Mouse (Mus musculus) kidney, postnatal 10 days (tissue): ENCODE measurements around the gene Myf5.

ENCODE experiments used
- DNase-seq: peaks from one replicate; pipeline ENCODE4 v3.0.0; 2021; ENCODE audit warnings: mixed read lengths

Myf5 gene

DNA sequence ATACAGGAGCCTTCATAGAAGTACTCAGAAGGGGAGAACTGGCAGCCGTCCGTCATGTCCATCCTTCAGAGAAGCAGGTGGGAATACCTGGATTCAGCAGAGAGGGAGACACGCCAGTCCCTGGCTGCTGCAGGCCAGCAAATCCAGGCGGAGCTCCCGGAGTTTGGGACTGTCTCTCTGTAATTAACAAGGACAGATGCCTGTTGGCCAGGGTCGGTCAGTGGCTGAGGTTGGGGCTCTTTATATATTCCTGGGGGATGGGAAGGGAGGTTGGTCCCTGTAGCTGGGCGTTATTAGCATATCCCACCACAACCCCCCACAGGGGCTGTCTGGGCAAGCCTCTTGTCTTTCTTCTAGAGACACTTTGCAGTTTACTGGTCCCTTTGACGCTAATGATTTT lies at the start of gene Myf5:
Myf5 (minus strand) TSS at position 265 of the 400 bp plus-strand sequence.
- DNase-seq, result no peak

DNA sequence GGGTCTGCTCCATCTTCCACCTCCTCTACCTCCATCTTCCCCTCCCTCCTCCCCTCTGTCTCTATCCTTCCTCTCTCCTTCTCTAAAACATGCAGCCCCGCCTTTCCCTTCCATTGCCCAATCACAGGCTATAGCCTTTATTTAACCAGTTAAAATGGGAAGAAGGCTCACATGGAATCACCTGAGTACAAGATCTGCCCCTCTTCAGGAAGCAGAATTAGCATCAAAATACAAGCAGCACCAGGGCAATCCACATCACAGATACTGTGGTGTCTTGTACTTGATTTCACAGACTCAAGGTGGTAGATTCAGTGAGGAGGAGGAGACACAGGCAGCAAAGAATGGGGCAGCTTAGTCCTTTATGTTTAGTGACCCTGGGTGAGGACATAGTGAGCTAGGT lies 42.8 kb upstream of the Myf5 start:
- no peak for DNase-seq

DNA sequence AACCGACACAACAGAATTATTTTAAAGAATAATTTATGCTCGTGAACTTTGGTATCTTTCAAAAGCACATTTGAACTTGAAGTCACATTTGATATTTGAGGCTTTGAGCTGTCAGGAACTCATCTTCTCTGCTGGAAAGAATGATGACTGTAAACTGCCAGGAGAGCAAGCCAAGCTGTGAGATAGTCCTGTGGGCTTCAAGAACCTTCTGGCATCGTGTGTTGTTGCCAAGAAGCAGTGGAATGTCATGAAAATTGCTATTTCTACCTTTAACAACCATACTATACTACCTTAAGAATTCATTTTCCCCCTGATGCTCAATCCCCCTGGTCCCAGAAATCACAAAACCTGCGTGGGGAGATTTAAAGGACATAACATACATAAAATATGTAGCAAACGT lies 33.3 kb upstream of the Myf5 start:
- DNase-seq, result no peak

DNA sequence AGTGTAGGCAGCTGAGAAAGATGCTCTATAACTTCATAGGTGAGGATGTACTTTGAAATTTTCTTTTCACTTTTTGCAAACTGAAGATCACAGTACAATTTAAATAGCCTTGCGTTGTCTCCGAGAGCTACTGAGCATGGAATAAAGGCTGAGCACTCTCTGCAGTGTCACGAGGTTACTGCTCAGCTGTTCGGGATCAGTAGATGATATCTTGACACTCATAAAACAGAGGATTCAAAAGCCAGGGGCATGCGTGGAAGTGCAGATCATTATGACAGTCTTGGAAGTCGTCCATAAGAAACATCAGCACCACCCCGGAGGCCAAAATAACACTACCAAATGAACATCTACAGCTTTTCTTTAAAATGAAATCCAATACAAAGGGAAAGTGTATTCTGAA lies 30.7 kb upstream of the Myf5 start:
- DNase-seq, result peak; percentile 54

DNA sequence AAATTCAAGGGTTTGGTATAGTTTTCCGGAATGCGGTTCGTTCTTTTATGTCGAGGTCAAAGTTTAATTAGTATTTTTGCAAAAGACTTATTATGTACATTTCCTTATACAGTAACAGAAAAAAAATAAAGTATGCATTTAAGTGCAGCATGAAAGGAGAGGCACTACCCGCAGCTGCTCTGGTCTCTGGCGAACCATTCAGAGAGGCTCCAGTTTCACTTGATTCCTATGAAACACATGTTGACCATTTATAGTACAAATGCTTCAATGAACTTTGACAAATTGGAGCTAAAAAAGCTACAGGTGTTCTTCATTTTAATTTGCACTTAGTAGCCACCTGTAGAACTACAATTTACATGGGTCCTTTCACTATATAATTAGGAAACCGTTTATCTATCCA lies 28.8 kb upstream of the Myf5 start:
- no peak for DNase-seq

DNA sequence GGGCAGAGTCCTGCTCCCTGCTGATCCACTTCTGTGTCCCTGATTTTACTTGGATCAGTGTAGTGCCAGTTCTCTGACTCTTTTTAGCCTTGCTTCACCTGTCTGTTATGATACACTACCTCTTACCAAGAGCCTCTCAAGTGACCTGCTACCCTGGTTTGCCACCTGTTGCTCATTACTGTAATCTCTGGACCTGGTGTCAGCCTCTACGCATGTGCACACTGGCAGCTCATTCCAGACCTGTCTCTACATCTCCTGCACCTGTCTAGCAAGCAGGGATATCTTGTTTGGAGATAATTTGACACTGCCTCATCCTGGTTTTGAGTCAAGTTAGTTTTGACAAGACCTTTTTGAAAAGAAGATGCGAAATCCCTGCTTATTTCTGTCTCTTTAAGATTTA lies 20.5 kb upstream of the Myf5 start:
- no peak for DNase-seq

DNA sequence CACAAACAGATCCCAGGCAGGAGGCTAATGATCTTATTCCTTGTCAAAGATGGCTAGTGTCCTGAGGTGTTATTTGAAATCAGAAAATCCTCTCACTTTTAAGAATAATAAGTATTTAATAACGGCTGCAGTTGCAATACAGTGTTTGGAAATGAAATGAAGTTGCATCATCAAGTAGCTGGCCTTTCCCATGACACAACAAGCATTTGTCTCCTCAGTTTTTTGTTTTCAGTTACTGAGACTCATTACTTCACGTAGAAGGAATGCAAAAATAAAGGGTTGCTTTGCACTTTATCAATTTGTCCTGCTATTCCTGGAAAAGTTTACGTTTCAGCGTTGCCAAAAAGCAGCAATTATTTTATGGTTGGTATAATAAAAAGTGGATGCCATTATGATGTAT lies 17.5 kb upstream of the Myf5 start:
- DNase-seq, result no peak

DNA sequence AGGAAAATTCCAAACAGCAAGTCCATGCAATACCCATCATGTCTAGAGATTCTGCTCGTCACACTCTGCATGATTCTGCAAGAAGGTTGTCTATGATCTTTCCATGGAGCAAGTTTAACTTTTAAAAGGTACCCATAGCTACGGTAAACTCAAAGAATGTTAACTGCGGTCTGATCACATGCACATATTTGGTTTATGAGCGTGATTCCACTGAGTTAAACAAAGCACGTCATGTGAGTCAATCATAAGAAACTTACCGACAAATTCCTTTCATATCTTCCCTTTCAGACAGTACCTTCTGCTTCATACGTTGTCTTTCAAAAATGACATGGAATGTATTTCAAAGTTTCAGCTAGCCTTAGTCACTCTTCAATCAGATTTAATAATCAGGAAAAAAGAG lies 16.3 kb upstream of the Myf5 start:
- DNase-seq, result no peak

DNA sequence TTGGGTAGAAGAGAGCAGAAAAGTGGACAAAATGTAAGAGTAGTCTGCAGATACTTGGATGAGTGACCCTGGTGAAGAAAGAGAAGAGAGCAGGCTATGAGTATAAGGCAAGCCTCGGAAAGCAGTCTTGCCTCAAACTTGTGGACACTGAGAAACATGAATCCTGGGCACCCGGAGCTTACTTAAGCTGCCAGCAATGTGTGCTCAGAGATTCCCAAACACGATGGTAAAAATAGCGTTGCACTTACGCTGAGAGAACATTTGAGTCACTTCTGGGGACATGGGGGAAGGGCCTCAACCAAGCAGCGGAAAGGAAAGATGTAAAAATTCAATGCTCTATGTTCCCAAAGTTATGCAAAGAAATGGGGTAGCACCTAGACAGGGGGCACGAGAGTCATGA lies 13.7 kb upstream of the Myf5 start:
- DNase-seq, result no peak

DNA sequence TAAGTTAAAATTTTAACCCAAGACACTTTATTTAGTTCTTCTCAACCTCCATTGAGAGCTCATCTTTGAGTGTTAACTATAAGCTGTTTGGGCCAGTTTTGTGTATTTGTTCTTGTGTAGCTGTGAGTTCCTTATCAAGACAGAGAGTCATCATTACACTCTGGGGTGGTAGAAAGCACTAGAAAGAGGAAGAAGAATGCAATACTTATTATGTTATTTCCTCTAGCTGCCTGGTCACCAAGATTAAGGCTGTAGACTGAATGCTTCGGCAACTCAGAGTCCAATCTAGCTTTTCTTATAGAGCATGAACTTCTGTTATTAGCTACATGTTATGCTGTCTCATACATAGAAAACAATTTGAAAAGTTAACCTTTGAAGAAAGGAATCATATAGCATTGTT lies 10.5 kb upstream of the Myf5 start:
- no peak for DNase-seq

DNA sequence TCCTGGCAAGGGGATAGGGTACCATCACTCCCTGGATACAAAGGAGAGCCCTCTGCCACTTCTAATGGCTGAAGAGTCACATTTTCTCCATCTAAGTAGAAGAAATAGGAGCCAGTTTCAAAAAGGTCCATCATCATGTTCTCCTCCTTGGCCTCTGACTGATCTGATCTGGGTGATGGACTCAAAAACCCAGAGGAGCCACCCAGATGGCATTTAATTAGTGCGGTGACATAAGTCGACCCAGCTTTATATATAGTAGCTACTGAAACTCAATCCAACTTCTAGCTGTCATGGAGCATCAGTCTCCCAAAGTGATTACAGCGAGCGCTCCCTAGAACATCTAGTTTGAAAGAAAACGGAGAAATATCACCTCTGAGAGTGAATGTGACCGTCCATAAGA lies 8.6 kb upstream of the Myf5 start, which contains the start of gene Myf6:
Myf6 (minus strand) TSS at position 170 of the 400 bp plus-strand sequence.
- no peak for DNase-seq

DNA sequence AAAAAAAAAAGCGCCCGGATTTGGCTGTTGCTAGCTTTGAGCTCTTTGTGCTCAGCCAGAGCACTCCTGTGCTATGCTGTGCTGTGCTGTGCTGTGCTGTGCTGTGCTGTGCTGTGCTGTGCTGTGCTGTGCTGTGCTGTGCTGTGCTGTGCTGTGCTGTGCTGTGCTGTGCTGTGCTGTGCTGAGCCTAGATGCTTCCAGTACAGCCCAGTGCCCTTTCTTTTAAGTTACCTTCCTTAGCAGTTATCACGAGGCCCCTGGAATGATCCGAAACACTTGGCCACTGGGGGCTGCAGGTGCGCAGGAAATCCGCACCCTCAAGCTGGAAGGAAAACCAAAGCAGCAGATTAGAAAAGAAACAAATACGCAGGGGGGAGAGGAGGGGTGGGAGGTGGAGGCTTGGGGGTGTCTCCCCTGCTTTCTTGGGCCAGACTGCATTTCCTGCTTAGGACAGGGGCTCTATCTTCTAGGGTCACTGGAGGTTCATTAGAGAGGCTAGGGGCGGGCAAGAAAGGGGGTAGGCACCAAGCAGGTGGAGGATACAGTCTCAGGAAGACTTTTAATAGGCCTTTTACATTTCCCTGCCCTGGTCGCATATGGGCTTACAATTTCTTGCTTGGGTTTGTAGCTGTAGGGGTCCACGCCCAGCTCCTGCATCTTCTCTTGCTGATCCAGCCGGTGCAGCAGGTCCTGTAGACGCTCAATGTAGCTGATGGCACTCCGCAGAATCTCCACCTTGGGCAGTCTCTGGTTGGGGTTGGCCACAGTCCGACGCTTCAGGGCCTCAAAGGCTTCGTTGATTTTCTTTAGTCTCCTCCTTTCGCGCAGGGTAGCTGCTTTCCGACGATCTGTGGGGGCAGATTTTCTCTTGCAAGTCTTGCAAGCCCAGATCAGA lies 7.9 kb upstream of the Myf5 start:
- no peak for DNase-seq

DNA sequence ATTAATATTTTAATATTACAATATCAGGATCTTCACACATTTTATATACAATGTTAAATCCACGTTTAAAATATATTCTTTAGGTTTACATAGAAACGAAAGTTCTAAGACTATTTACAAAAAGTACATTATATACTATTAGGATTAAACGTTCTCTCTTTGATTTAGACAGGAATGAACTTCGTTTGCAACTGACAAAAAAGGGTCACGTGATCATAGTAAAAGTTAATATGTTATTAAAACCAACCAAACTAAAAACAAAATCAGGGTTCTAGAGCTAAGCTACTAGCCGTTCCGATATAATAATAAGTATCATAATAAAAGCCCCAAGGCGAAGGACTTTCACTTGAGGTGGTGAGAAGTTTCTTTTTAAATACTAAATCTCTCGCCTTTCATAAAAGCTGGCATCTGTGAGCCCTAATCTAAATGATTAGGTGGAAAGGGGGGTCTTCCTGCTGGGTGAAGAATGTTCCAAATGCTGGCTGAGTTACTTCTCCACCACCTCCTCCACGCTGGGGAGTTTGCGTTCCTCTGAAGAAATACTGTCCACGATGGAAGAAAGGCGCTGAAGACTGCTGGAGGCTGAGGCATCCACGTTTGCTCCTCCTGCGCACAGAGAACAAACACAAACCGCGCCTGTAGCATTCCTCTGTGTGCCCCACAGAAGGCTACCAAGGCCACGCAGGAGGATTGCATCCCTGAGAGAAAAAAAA lies 7.1 kb upstream of the Myf5 start:
- no peak for DNase-seq

DNA sequence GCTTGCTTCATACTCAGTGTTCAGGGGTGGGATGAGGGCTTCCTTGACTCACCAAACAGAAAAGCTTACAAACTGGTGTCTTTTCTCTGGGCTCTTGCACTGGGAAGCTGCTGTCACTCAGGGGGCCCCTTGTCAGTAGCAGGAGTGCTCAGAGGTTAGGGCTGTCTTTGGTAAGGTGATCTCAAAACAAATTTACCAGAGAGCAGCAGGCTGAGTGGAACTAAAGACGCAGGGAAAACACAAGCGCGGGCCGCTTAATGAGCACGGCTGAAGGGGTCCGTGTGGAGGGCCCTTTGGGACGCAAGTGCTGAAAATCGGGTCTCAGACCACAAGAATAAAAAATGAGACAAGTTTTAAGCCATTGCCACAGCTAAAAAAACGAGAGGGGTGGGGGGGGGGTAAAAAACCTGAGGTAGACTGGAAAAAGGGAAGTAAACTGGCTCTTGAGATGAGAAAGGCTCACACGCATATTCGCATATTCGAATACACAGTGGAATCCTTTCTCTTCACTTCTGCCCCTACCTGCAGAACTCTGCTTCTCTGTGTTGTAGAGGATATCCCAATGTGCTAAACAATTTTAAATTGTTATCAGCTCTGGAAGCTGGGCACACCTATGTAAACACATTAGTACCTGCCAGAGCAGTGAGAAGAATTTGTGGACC lies 2.9 kb upstream of the Myf5 start:
- no peak for DNase-seq

DNA sequence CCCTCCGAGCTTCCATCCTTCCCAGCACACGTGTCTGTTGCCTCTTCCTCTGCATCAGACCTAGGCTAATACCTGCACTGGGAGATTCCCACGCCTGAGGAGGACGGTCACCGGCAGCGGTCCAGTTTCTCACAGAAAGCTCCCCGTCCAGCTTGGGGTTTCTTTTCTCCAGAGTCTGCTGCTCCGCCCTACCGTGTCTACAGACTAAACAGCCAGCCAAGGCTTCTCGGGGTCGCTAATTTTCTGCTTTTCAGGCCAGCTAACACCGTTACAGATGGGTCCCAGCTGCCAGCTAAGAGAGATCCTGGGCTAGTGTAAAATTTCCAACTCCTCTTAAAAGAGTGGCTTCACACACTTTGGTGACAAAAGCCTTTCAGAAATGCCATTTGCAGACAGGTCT lies 836 bp upstream of the Myf5 start:
- DNase-seq, result peak; percentile 9

DNA sequence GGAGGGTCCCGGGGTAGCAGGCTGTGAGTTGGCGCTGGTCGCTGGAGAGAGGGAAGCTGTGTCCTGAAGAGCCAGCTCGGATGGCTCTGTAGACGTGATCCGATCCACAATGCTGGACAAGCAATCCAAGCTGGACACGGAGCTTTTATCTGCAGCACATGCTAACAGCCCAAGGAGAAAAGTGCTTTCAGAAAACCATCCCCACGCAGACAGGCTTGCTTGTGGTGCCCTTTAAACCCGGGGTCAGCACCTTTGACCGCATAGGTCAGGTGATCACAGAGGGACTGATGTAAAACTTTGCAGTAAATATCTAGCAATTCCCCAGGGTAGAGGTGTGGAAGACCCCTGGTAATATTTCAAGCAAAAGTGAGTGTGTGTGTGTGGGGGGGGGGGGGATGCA lies 1.9 kb downstream of the Myf5 start:
- no peak for DNase-seq

DNA sequence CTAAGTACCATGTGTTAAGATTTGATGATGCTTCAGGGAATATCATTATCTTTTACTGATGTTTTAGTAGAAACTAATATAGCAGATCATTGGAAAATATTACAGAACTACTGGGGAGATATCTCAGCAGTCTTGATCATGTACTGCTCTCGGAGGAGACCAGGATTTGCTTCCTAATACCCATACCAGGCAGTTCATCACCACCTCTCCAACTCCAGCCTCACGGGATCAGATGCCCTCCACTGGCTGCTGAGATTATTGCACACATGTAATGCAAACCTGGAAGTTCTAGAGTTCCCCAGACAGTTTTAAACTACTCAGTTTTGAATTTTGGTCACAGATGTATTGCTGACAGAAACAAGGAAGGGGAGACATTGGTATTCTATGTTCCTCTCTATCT lies 12.4 kb downstream of the Myf5 start:
- DNase-seq, result peak; percentile 7

DNA sequence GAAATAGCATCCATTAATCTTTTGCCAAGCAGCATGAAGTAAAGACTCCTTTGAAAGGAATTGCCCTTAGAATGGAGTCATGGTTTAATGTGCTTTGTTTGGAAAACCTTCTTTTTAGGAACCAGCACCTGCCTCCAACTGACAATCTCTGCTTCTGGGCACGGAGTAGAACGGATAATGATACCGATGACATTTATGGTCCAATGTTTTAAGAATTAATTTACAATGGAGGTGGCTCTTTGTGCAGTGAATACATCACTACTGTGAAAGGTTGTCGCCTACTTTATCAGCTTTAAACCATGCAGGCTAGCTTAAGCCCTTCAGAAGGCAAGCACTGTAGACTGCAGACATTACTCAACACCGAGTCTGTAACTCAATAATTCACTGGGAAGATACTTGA lies 14.2 kb downstream of the Myf5 start:
- DNase-seq, result no peak

DNA sequence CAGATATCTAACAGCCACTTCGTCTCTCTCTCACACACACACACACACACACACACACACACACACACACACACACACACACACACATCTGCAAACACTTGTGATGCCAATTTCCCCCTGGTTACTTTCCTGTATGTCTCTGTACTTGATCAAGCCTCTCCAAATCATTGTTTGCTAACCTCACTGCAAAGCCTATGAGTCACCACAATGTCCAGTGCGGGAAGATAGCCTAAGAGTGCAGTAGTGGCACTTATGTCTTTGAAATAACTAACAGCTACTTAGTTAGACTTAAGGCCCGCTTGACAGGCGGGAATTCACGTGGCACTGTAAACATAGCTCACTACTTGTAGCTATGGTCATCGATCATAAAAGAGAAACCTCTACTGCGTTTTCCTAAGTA lies 18.1 kb downstream of the Myf5 start:
- no peak for DNase-seq

DNA sequence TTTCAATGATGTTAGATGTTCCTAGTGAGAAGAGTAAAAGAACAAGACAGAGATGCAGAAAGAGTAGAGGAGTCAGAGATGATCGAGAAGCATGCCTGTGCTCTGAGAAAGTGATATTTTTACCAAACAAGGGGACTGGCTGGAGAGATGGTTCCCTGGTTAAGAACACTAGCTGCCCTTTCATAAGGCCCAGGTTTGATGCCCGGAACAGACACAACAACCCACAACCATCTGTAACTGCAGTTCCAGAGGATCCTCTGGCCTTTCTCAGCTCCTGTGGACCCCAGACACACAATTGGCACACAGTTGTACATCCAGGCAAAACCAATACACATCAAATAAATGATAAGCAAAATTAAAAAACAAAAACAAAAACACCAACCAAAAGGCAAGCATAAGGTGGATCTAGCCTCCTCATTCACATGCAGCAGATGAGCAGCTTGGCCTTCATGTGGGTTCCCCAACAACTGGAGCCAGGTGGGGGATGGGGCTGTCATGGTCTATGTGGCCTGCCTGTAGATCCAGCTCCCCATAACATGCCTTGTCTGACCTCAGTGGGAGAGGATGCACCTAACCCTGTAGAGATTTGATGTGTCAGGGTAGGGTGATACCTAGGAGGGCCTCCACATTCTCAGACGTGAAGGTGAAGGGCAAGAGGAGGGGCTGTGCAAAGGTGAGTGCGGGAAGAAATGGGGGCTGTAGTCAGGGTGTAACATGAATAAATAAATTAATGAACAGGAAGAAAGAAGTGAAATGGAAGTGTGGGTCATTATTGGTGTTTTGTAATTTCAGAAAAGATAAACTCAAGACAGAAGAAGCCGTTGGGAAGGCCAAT lies 36.2 kb downstream of the Myf5 start:
- DNase-seq, result no peak

DNA sequence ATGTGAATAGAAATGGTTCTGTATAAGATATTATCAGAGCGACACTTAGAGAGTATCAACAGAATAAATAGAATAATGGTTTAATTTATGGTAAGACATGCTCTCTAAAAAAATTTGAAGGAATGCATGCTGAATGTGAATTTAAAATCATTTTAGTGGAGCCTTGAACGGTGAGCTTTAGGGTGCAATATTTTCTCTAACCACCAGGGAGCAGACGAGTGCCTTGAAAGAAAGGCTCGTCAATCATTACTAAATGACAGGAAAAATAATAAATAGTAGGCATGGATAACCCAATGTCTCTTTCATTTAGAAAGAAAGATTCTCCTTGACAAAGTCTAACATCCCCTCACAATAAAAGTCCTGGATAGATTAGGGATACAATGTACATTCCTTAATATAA lies 43.2 kb downstream of the Myf5 start:
- DNase-seq, result peak; percentile 39

DNA sequence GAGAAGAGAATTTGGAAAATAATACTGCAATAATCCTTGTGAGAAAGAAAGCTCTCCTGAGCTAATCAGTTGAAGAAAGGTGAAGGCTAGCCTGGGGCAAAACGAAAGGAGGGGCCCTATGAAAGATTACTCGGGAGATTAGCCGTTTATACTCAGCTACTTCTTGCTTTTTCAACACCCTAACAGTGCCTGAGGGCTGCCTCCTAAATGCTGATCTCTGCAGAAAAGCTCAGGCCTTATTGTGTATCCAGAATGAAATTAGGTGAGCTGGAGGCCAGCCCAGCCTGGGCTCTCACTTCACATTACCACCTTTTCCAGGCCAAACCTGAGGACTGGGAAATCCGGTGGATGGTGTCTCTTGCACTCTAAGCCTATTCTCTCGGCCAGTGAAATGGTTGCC lies 49.0 kb downstream of the Myf5 start:
- no peak for DNase-seq
